Mouse (Mus musculus) cortical plate, adult 2 months (tissue): Measurements from ENCODE around the gene Tmem120b.

Experiments
- CTCF ChIP-seq: fragments of 200-500 bp; IDR thresholded peaks from 2 replicates; pipeline ENCODE4 v1.5.1; 2011; ENCODE audit warnings: mild to moderate bottlenecking, control low read depth, low read length; ENCODE audit not compliant: insufficient read depth; ENCODE audit errors: extremely low read depth
- POLR2A ChIP-seq: fragments of 200-500 bp; IDR thresholded peaks from 2 replicates; pipeline ENCODE4 v1.6.1; 2011; ENCODE audit warnings: mild to moderate bottlenecking, low read length, control low read depth; ENCODE audit not compliant: insufficient read depth; ENCODE audit errors: extremely low read depth

DNA sequence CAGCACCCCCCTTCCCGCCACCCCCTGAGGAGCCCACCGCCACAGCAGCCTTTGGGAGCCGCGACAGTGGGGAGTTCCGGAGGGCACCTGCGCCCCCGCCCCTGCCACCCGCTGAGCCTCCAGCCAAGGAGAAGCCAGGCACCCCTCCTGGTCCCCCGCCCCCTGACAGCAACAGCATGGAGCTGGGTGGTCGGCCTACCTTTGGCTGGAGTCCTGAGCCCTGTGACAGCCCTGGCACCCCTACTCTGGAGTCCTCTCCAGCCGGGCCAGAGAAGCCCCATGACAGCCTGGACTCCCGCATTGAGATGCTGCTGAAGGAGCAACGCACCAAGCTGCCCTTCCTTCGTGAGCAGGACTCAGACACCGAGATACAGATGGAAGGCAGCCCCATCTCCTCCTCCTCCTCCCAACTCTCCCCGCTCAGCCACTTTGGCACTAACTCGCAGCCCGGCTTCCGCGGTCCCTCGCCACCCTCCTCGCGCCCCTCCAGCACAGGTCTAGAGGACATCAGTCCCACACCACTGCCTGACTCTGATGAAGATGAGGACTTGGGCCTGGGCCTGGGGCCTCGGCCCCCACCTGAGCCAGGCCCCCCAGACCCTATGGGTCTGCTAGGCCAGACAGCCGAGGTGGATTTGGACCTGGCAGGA lies 80.0 kb downstream of the Tmem120b start:
- TF ChIP-seq CTCF = no peak
- TF ChIP-seq POLR2A = no peak
